In the genomic region with DNA sequence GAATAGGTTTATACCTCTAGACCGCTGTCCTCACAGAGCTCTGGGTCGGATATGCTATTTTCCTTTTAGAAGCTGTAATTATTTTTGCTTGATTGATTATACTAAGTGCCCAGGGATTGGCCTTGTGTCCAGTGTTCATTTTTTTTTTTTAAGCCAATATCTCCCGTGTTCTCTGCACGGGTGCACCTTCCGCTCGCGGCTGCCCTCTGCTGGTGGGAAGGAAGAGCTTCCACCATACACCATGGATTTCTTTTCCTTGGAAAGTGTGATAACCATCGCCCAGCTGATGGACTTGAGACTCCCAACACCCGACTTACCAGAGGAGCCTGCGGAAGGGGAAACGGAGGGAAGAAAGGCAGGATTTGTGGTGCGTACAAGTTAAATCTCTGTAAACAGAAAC, we compare ENCODE assay signal across 9 mouse cellular contexts. TPM values are rescaled to one million over a fixed set of nuclear protein-coding genes. Genes with fewer than 3 reads are reported as not detected.
DNase-seq lines count a peak whose midpoint lies in the region; ATAC-seq and TF ChIP-seq lines count a peak whose summit lies in the region.
"Had no signal": no experiment of that assay in that cellular context is flagged by ENCODE, and none has a peak within 500 bp of the region (broad histone marks: within the 10 kb centered on the region; RNA-seq: fewer than 3 reads in every experiment).

No protein-coding gene starts in this region.

- H3K27me3 ChIP-seq in midbrain, embryonic 11.5 days (ENCODE audit: control insufficient read depth, insufficient read depth, low read length) = no peaks in the 10 kb centered on the region; the same call in 1 of the 2 replicates
- 0 out of 2 replicates have a peak, but pooled peaks cover 3% of the 10 kb centered on the region for H3K27me3 ChIP-seq in midbrain, embryonic 15.5 days (replicated peaks)
- no peaks in the 10 kb centered on the region for H3K27me3 ChIP-seq in limb, embryonic 11.5 days (ENCODE audit: control insufficient read depth, insufficient read depth, low read length)

- TF ChIP-seq CTCF in bone marrow macrophage, adult 2 months (IDR thresholded peaks at IDR 0.05; ENCODE audit: low read depth, low read length) = peak; percentile 88
- TF ChIP-seq CTCF in olfactory bulb, adult 2 months (IDR thresholded peaks at IDR 0.05; ENCODE audit: insufficient read depth, low read depth, low read length) = peak; percentile 90

- DNase-seq in midbrain, embryonic 11.5 days (ENCODE audit: low spot score, missing footprints) = peak; percentile 92
- DNase-seq in heart, postnatal 4 days = peak; percentile 73
- peak; percentile 82 for DNase-seq in limb, embryonic 11.5 days (ENCODE audit: low spot score)
- peak; percentile 84 for DNase-seq in thymus, postnatal 4 days

- 33% methylated on average over 12 of the region's 12 CpGs for WGBS in midbrain, embryonic 11.5 days
- WGBS in midbrain, embryonic 15.5 days = 34% methylated on average over 12 of the region's 12 CpGs
- 37% methylated on average over 12 of the region's 12 CpGs for whole genome bisulfite sequencing in limb, embryonic 11.5 days
- 24% methylated on average over 12 of the region's 12 CpGs for WGBS in olfactory bulb, adult 2 months

- H3K27ac ChIP-seq in midbrain, embryonic 11.5 days (ENCODE audit: low read depth, low read length) = no peak overlapping the region
- no peak overlapping the region for H3K27ac ChIP-seq in midbrain, embryonic 15.5 days
- no peak overlapping the region for H3K27ac ChIP-seq in bone marrow macrophage, adult 2 months (ENCODE audit: insufficient read depth, low read depth, low read length)
- no peak overlapping the region for H3K27ac ChIP-seq in limb, embryonic 11.5 days (replicated peaks; ENCODE audit: low read depth, low read length)
- H3K27ac ChIP-seq in olfactory bulb, adult 2 months (ENCODE audit: insufficient read depth, low read depth, low read length) = no peak overlapping the region

- no peaks in the 10 kb centered on the region for H3K9me3 ChIP-seq in midbrain, embryonic 11.5 days (ENCODE audit: control insufficient read depth, low read length)
- no peaks in the 10 kb centered on the region for H3K9me3 ChIP-seq in midbrain, embryonic 15.5 days
- H3K9me3 ChIP-seq in limb, embryonic 11.5 days (ENCODE audit: control insufficient read depth, low read length) = no peaks in the 10 kb centered on the region

- ATAC-seq in midbrain, embryonic 11.5 days (ENCODE audit: low FRiP score) = 0 out of 2 replicates have a peak, but pooled peaks have one; percentile 6
- no peak for ATAC-seq in midbrain, embryonic 15.5 days (replicated peaks)
- peak; percentile 82 for ATAC-seq in erythroid progenitor cell, adult 5-6 weeks (replicated peaks; ENCODE audit: low FRiP score, poor library complexity, severe bottlenecking)
- ATAC-seq in limb, embryonic 11.5 days (ENCODE audit: insufficient number of reproducible peaks, low FRiP score, low TSS enrichment, low read depth) = no peak

- H3K4me2 ChIP-seq in midbrain, embryonic 11.5 days = no peak overlapping the region
- H3K4me2 ChIP-seq in midbrain, embryonic 15.5 days = no peak overlapping the region
- no peak overlapping the region for H3K4me2 ChIP-seq in limb, embryonic 11.5 days (ENCODE audit: low read depth, severe bottlenecking)

- H3K36me3 ChIP-seq in midbrain, embryonic 11.5 days (ENCODE audit: control insufficient read depth, insufficient read depth, low read length) = no peaks in the 10 kb centered on the region
- H3K36me3 ChIP-seq in midbrain, embryonic 15.5 days (replicated peaks) = no peaks in the 10 kb centered on the region
- H3K36me3 ChIP-seq in limb, embryonic 11.5 days (ENCODE audit: control insufficient read depth, insufficient read depth, low read length) = no peaks in the 10 kb centered on the region

- peaks cover 11% of the 10 kb centered on the region for H3K4me1 ChIP-seq in midbrain, embryonic 11.5 days (ENCODE audit: control insufficient read depth, insufficient read depth, low read length)
- peaks cover 5% of the 10 kb centered on the region; the same call in 1 of the 2 replicates for H3K4me1 ChIP-seq in midbrain, embryonic 15.5 days
- peaks cover 7% of the 10 kb centered on the region for H3K4me1 ChIP-seq in bone marrow macrophage, adult 2 months (ENCODE audit: control insufficient read depth, insufficient read depth, low read length)
- H3K4me1 ChIP-seq in limb, embryonic 11.5 days (ENCODE audit: control insufficient read depth, insufficient read depth, low read length) = peaks cover 5% of the 10 kb centered on the region; the same call in 1 of the 2 replicates
- H3K4me1 ChIP-seq in olfactory bulb, adult 2 months (ENCODE audit: control insufficient read depth, insufficient read depth, low read length) = peaks cover 5% of the 10 kb centered on the region

- no peak overlapping the region for H3K4me3 ChIP-seq in midbrain, embryonic 11.5 days (ENCODE audit: low read depth, low read length)
- no peak overlapping the region for H3K4me3 ChIP-seq in midbrain, embryonic 15.5 days
- no peak overlapping the region for H3K4me3 ChIP-seq in bone marrow macrophage, adult 2 months (ENCODE audit: insufficient read depth, low read length)
- H3K4me3 ChIP-seq in limb, embryonic 11.5 days (ENCODE audit: low read depth, low read length) = no peak overlapping the region
- H3K4me3 ChIP-seq in olfactory bulb, adult 2 months (ENCODE audit: insufficient read depth, low read depth, low read length) = no peak overlapping the region
- H3K4me3 ChIP-seq: myocyte had no signal

- no peak overlapping the region for H3K9ac ChIP-seq in midbrain, embryonic 11.5 days (ENCODE audit: low read length)
- H3K9ac ChIP-seq in midbrain, embryonic 15.5 days = no peak overlapping the region
- no peak overlapping the region for H3K9ac ChIP-seq in limb, embryonic 11.5 days (ENCODE audit: low read length)

- no peak for TF ChIP-seq POLR2A in bone marrow macrophage, adult 2 months (IDR thresholded peaks at IDR 0.05; ENCODE audit: borderline replicate concordance, low read depth, low read length)
- no peak for TF ChIP-seq POLR2A in olfactory bulb, adult 2 months (IDR thresholded peaks at IDR 0.05; ENCODE audit: insufficient read depth, low read depth, low read length)

RNA-seq across cellular contexts. Expression of a gene that starts 3.0 kb away (rescaled TPM):
- 0.29 TPM in 1 of 2 replicates, not detected in the other for polyA plus RNA-seq in midbrain, embryonic 11.5 days (2014; fragmentation: Nextera tagmentation; extraction: Ambion mirVana)
- 0.63 TPM in 1 of 2 replicates, not detected in the other for polyA plus RNA-seq in midbrain, embryonic 15.5 days (2015; fragmentation: Nextera tagmentation; extraction: Ambion mirVana)
- not detected in 2 replicates for polyA plus RNA-seq in bone marrow macrophage, adult 2 months (2012; ENCODE audit: insufficient read depth, insufficient read length, missing spikeins)
- not detected in 2 replicates for total RNA-seq in erythroid progenitor cell, adult 5-6 weeks (2015; ENCODE audit: low replicate concordance)
- not detected in 2 replicates for total RNA-seq in erythroid progenitor cell, adult 5-6 weeks (2017; ENCODE audit: low replicate concordance)
- total RNA-seq in heart, postnatal 4 days (2021) = not detected
- polyA plus RNA-seq in limb, embryonic 11.5 days (2014; fragmentation: Nextera tagmentation; extraction: Ambion mirVana) = not detected in 2 replicates
- polyA plus RNA-seq in olfactory bulb, adult 2 months (2012; ENCODE audit: insufficient read depth, insufficient read length, low replicate concordance, missing spikeins) = not detected in 2 replicates
- polyA plus RNA-seq: myocyte had no signal

RNA-seq across cellular contexts. Expression of a gene that starts 28.3 kb away (rescaled TPM):
- 61.8 and 64.7 TPM in 2 replicates for polyA plus RNA-seq in midbrain, embryonic 11.5 days (2014; fragmentation: Nextera tagmentation; extraction: Ambion mirVana)
- polyA plus RNA-seq in midbrain, embryonic 15.5 days (2015; fragmentation: Nextera tagmentation; extraction: Ambion mirVana) = 59.2 and 60.5 TPM in 2 replicates
- polyA plus RNA-seq in bone marrow macrophage, adult 2 months (2012; ENCODE audit: insufficient read depth, insufficient read length, missing spikeins) = 60.6 and 68.3 TPM in 2 replicates
- 51.6 and 69.9 TPM in 2 replicates for total RNA-seq in erythroid progenitor cell, adult 5-6 weeks (2015; ENCODE audit: low replicate concordance)
- total RNA-seq in erythroid progenitor cell, adult 5-6 weeks (2017; ENCODE audit: low replicate concordance) = 59.2 and 61.9 TPM in 2 replicates
- total RNA-seq in heart, postnatal 4 days (2021) = 10 to 100 TPM; 43.1 to 44.1 TPM
- 66.4 and 67.7 TPM in 2 replicates for polyA plus RNA-seq in limb, embryonic 11.5 days (2014; fragmentation: Nextera tagmentation; extraction: Ambion mirVana)
- not detected in 2 replicates for polyA plus RNA-seq in olfactory bulb, adult 2 months (2012; ENCODE audit: insufficient read depth, insufficient read length, low replicate concordance, missing spikeins)

RNA-seq across cellular contexts. Expression of a gene that starts 39.1 kb away (rescaled TPM):
- polyA plus RNA-seq in midbrain, embryonic 11.5 days (2014; fragmentation: Nextera tagmentation; extraction: Ambion mirVana) = 49.8 and 58.3 TPM in 2 replicates
- 167 and 185 TPM in 2 replicates for polyA plus RNA-seq in midbrain, embryonic 15.5 days (2015; fragmentation: Nextera tagmentation; extraction: Ambion mirVana)
- polyA plus RNA-seq in bone marrow macrophage, adult 2 months (2012; ENCODE audit: insufficient read depth, insufficient read length, missing spikeins) = 0.27 TPM in 1 of 2 replicates, not detected in the other
- not detected in 2 replicates for total RNA-seq in erythroid progenitor cell, adult 5-6 weeks (2015; ENCODE audit: low replicate concordance)
- not detected in 2 replicates for total RNA-seq in erythroid progenitor cell, adult 5-6 weeks (2017; ENCODE audit: low replicate concordance)
- total RNA-seq in heart, postnatal 4 days (2021) = 100 to 1,000 TPM; 242 to 250 TPM
- 20.5 and 21.8 TPM in 2 replicates for polyA plus RNA-seq in limb, embryonic 11.5 days (2014; fragmentation: Nextera tagmentation; extraction: Ambion mirVana)
- polyA plus RNA-seq in olfactory bulb, adult 2 months (2012; ENCODE audit: insufficient read depth, insufficient read length, low replicate concordance, missing spikeins) = 627 and 723 TPM in 2 replicates

RNA-seq across cellular contexts. Expression of a gene that starts 52.7 kb away (rescaled TPM):
- 1.1 TPM in 2 replicates for polyA plus RNA-seq in midbrain, embryonic 11.5 days (2014; fragmentation: Nextera tagmentation; extraction: Ambion mirVana)
- 2.2 and 2.6 TPM in 2 replicates for polyA plus RNA-seq in midbrain, embryonic 15.5 days (2015; fragmentation: Nextera tagmentation; extraction: Ambion mirVana)
- 204 and 205 TPM in 2 replicates for polyA plus RNA-seq in bone marrow macrophage, adult 2 months (2012; ENCODE audit: insufficient read depth, insufficient read length, missing spikeins)
- total RNA-seq in erythroid progenitor cell, adult 5-6 weeks (2015; ENCODE audit: low replicate concordance) = 10.8 and 18.0 TPM in 2 replicates
- 4.7 and 9.0 TPM in 2 replicates for total RNA-seq in erythroid progenitor cell, adult 5-6 weeks (2017; ENCODE audit: low replicate concordance)
- 10 to 100 TPM; 24.0 to 26.4 TPM for total RNA-seq in heart, postnatal 4 days (2021)
- polyA plus RNA-seq in limb, embryonic 11.5 days (2014; fragmentation: Nextera tagmentation; extraction: Ambion mirVana) = 2.5 and 2.6 TPM in 2 replicates
- polyA plus RNA-seq in olfactory bulb, adult 2 months (2012; ENCODE audit: insufficient read depth, insufficient read length, low replicate concordance, missing spikeins) = not detected in 2 replicates

Comparison
In these comparisons a context has a peak if more than half of its experiments do, and no peak if none do; other contexts are left out.
1. ATAC-seq: peak in midbrain, embryonic 11.5 days (single experiment) and erythroid progenitor cell, adult 5-6 weeks (single experiment); none in midbrain, embryonic 15.5 days (single experiment) and limb, embryonic 11.5 days (single experiment).
2. RNA of a gene that starts 39.1 kb away (polyA plus RNA-seq): 627 to 723 TPM in olfactory bulb, adult 2 months, 167 to 185 TPM in midbrain, embryonic 15.5 days, 49.8 to 58.3 TPM in midbrain, embryonic 11.5 days and 20.5 to 21.8 TPM in limb, embryonic 11.5 days; 0.27 TPM in bone marrow macrophage, adult 2 months; every median in the first group is over 10 times any median in the second.
3. Peak in every context shown above with its lines, with median percentiles within 50 percentile points of each other: DNase-seq.